Mouse (Mus musculus): ENCODE measurements at regions not wholly inside any gene's neighbourhood (a gene's known extent, or its start where the extent isn't known, plus 50 kb on each side); places are given as distances from the start of the nearest gene placed in this dataset.

DNA sequence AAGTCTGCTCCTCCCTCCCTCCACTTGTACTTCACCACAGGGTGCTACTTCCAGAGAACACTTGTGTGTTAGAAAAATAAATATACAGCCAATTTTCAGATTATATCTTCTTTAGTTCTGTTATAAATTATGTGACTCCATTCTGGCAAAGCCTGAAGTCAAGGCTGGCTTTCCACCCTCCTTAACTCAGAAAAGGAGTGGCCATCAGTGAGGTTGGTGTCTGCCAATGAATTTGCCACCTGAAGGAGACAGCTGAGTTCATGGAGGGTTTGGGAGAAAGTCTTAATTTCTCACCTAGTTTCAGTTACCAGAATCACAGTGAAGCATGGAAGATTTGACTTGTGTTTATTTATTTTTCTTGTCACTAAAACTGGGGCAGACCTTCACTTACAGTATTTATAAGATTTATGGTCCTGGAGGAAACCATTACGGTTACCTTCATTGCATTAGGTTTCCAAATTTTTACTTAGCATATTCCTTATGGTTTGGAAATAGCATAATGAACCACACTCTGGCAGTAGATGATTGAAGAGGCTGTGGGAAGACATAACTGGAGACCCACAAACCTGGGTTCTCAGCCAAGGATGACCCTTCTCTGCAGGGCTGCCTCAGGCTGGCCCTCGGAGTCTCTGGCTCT lies 186.4 kb downstream of the Pten start:
- no peak for DNase-seq

DNA sequence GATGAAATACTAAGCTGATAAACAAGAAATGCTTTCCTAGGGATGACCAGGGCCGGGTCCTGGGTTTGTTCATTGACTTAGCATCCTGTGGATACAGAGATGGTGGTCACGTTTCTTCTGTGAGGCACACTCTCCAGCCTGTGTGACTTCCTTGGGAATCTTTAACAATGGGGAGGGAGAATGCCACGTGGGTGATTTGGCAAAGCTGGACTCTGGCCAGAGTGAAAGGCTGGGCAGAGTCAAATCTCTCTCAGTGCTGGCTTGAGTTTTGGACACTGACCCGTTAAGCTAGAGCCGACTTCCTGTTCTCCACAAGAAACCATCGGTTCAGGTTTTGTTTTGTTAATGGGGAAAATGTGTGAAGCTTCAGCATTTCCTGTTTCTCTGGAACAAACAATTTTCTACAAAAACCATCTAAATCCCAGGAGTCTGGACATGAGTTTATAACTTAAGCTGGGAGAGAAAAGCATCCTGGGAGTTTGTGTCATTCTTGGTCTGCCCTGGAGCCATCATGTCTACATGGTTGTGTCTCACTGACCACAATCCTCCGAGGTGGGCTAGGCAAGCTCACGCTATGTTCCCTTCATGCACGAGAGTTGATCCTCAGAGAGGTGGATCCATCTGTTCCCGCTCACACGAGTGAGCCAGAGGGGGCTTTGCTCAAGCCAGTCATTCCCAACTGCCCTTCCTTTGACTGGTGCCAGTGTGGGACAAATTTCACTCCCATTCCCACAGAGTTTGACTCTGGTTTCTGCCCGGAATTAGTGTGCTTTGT lies 190.0 kb downstream of the Pten start:
- DNase-seq, result no peak

GRCm38 (mm10) chr19:32950252-32950651 lies 193.0 kb downstream of the Pten start:
- no peak for DNase-seq

GRCm38 (mm10) chr19:32950794-32951193 lies 193.5 kb downstream of the Pten start:
- no peak for DNase-seq

- no peak for DNase-seq
Measured at GRCm38 (mm10) chr19:32952425-32952824, 195.1 kb downstream of the Pten start.

DNA sequence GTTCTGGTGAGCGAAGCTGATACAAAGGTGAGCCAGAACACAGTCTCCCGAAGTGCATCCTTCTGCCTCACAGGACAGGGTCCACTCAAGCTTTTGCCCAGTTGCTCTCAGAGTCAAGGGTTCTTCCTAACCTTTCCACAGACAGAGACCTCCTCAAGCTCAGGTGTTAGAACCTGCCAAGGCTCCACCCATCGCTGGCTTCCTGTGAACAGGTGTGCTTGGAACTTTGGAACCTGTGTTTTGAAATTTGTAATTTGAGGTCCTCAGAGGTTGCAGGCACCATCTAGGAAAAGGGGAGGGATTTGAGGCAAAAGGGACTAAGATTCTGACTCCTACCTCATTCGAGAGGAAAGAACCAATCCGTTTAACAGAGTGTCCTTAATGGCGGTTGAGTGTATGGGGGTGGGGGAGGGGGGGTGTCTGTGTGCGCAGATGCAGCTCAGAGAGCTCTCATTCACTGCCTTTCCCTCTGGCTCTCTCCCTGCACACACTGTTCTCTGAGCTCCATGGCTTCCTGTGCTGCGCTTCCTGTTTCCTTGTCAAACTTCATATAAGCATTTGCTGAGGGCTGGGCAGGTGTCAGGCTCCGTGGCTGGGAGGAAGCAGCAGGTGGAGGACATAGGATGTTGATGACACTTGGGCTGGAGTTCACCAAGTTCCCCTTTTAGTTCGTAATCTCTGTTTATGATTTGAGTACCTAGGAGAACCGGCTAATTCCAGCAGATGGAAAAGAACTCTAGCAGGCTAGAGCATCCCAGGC lies 195.8 kb downstream of the Pten start:
- DNase-seq, result no peak

DNA sequence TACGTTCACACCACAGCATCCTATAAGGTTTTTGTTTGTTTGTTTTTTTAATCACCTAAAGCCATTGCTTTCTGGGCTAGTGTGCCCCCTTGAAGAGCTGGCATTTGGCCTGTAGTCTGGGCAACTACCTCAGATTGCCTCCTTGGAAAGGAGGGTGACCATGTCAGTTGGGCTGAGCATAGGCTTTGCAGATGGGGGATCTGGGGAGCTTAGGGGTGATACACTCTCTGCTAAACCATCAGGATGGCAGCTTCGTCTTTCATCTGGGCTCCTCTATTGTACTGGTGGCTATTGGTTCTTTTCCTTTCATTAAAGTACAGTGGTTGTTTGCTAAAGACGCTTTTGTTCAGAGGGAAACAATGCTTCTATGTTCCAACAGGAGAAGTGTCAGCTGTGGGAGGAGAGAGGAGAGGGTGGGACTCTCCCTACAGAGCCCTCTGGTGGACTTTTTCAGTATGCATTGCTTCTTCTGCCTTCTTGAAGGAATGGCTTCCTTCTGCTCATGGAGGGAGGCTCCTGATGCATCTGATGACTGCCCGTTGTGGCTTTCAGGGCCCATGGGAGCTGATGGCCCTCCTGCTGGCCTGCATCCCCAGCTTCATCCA lies 196.8 kb downstream of the Pten start:
- DNase-seq, result no peak

- DNase-seq, result no peak
Measured at GRCm38 (mm10) chr19:32954942-32955341, 197.6 kb downstream of the Pten start.

DNA sequence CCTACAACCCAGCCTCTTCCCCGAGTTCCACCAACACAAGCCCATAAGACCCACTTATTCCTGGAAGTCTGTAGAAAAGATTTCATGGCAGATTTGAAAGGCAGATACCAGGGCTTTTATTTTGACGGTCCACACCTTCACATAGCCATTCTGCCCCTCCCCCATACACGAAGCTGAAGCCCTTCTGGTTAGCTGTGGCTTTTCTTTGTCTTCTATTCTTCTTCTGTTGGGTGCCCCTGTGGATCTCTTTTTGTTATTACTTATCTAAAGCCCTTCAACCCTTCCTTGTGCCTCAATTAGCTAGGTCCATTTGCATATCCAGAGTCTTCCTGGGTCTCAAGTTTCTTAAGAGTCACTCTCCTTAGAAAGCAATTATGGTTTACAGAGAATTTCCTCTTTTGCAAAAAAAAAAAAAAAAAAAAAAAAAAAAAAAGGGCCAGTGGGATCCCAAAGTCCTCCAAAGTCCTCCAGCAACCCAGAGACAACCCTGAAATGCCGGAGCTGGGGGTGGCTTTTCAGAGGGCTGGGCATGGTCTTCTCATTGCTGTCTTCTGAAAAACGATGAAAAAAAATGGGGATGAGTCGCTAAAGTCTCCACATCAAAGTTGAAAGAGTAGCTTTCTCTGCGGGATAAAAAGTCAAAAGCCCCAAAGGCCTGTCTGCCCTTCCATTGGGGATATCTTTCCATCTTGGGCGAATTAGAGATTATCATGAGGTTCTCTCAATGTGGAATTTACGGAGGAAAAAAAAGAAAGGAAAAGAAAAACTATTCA lies 199.0 kb downstream of the Pten start:
- no peak for DNase-seq

DNA sequence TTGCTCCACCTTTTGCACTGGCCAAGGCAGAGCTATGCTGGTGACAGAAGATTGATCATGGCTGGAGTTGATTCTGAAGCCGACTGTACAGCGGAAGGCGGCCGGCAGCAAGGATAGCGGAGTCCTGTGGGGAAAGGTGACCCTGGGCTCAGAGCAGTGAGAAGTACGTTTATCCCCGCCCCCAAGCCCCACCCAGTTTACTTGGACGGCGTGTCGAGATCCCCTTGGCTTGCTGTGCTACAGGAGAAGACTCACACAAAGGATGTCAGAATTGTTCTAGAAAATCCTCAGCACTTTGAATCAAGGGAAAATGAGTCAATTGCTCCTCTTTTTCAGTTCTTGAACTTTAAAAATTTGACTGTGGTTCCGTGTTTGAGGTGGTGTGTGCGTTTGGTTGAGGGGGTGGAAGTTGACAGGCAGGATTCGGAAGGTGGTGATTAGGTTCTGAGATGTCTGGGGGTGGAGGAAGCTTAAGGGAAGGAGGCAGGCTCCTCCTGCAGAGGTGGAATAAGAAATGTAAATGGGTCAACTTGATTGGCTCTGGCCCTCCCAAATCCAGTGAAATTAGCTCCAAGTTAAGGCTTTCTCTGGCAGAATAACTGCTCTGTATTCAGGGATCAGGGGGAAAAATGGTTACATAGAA lies 199.7 kb downstream of the Pten start:
- no peak for DNase-seq

DNA sequence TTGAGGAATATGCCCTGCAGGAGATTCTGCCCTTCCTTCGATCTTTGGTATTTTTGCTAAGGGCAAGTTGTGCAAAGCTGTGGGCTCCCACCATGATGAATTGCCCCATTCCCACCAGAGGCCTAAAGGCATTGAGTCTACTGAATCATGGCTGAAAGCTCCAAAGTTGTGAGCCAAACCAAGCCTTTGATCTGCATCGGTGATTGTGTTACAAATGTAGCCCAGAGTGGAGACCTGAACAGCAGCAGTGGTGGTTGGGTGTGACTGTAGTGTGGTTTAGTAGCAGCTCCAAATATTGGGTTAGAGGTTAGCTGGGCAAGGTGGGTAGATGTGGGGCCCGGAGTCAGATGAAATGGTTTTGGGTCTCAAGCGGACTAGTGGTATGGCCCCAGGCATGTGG lies 201.0 kb downstream of the Pten start:
- DNase-seq, result no peak

GRCm38 (mm10) chr19:32958791-32959190 lies 201.5 kb downstream of the Pten start:
- DNase-seq, result no peak

DNA sequence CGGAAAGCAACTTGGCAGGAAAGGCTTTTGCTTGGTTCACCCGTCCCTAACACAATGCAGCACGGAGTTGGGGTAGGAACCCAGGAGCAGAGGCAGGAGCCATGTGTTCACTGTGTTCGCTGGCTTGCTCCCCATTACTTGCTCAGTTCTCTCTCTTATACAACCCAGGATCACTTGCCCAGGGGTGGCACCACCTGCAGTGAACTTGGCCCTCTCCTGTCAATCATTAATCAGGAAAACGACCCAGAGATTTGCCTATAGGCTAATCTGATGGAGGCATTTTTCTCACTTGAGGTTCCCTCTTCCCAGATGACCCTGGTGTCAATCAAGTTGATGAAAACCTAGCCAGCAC lies 202.5 kb downstream of the Pten start:
- DNase-seq, result no peak

DNA sequence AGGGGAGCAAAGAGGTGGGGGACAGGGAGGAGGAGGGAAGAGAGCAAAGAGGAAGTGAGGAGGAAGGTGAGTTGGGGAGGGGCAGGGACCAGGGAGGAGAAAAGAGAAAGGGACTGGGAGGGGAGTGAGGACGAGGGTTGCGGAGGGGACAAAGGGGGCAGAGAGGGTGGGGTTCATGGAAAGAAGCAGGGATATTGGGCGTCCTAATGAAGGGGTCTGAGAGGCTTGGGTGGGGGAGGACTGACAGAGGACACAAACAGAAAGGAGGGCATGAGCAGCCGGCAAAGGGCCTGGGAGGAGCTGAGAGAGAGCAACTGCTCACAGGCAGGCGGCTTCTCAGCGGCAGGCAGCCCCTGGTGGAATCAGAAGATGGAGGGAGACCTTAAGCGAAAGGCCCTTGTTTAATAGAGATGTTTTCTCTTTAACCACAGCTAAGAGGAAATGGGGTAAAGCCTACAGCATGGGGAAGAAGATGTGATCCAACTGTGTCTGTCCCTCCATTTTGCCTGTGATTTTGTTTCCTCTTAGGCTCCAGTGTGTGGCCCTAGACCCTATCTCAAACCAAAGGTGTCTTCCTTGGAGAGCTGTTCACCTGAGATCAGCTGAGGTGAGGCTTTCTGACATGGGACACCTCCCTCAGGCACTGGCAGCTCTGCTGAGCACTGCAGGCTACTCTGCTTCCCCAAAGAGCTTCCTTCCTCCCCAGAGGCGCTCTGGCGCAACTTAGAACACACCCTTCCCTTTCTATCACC lies 203.1 kb downstream of the Pten start:
- DNase-seq, result no peak

DNA sequence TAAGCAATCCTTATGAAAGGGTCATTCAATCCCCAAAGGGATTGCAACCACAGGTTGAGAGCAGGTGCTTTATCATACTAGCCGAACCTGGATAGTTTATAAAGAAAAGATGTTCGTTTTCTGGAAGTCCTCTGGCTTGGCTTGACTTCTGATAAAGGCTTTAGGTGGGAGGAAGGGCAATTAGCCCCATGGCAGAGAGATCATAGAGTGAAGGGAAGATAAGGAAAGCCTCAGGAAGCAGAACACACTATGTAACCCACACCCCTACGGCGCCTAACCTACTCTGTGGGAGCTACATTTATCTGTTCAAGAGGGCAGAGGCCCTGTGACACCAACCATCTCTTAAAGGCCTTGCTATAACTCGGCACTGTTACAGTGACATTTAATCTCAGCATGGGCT lies 204.2 kb downstream of the Pten start:
- no peak for DNase-seq

- DNase-seq, result no peak
Measured at GRCm38 (mm10) chr19:32963983-32964382, 206.7 kb downstream of the Pten start.

GRCm38 (mm10) chr19:32965488-32965887 lies 208.2 kb downstream of the Pten start:
- no peak for DNase-seq

DNA sequence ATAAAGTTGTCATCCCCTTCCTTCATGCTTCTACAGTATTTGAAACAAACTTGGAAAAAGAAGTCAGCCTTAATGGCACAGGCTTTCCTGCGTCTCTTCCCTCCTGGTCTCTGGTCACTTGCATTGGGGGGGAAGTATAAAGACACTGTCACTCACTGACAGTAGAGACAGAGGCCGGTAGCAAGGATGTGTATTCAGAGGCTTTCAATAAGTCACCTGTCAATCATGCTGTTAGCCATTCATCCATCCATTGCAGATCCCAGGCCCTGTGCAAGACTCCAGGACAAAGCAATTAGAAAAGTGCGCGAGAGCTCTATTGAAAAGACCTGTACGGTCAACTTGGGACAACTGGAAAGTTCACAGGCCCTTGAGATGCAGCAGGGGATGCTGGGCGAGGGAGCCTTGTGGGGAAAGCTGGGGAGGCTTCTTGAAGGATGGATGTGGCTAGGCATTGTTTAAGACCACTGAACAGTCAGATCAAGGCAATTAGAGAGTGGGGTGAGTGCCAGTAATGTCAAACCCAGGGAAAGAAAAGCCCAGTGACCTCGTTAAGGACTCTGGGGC lies 212.0 kb downstream of the Pten start:
- DNase-seq, result no peak

- no peak for DNase-seq
Measured at GRCm38 (mm10) chr19:32972116-32972515, 214.8 kb downstream of the Pten start.

- no peak for DNase-seq
Measured at GRCm38 (mm10) chr19:32973130-32973529, 215.8 kb downstream of the Pten start.

DNA sequence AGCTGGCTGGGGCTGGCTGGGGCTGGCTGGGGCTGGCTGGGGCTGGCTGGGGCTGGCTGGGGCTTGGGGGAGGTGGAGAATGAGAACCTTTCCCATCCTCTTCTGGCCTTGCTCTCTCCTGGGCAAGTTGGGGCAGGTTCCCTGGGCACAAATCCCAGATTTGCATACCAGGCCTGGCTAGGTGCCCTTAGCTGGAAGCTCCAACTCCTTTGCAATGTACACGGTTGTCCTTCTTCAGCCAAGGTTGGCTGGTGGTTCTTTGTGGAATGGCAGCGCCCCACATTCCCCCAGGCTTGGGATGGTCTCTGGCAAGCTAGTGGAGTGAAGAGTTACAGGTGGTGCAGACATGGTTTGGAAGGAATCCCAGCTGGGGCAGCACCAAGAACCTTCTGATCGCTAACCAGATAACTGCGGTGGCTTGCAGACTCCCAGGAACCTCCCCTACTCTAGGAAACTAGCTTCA lies 217.5 kb downstream of the Pten start:
- DNase-seq, result no peak
